Mouse (Mus musculus): ENCODE data around the gene Hes1. TPM values are rescaled to one million over a fixed set of nuclear protein-coding genes. Genes with fewer than 3 reads are reported as not detected.

Hes1 gene
- polyA plus RNA-seq, 1 experiment from 2014 or later: 74.1 TPM

- Histone ChIP-seq H3K4me1 (ENCODE audit: control insufficient read depth, insufficient read depth, low read length) (peaks cover 40% of the 10 kb centered on the region; the same call in 1 of the 2 replicates), H3K9me3 (ENCODE audit: control insufficient read depth, low read depth, low read length) (no peaks in the 10 kb centered on the region), H3K27me3 (ENCODE audit: control insufficient read depth, insufficient read depth, low read length) (no peaks in the 10 kb centered on the region), H3K4me2 (replicated peaks; ENCODE audit: low read depth, low read length) (peak overlapping the region; percentile 58), H3K27ac (ENCODE audit: low read length) (peak overlapping the region; percentile 97), H3K4me3 (ENCODE audit: low read depth, low read length) (peak overlapping the region; percentile 82), H3K9ac (replicated peaks; ENCODE audit: low read depth, low read length) (peak overlapping the region; percentile 89; the same call in 1 of the 2 replicates), H3K36me3 (ENCODE audit: control insufficient read depth, insufficient read depth, low read length) (no peaks in the 10 kb centered on the region)
- ATAC-seq (ENCODE audit: insufficient number of reproducible peaks, insufficient read depth, low FRiP score, low read depth): peak; percentile 54
- WGBS: under 1% methylated on average over 21 of the region's 21 CpGs
These were observed 893 bp downstream of the Hes1 start for GRCm38 (mm10) chr16:30065077-30065476.

- ATAC-seq (ENCODE audit: insufficient number of reproducible peaks, insufficient read depth, low FRiP score, low read depth): no peak
- Histone ChIP-seq H3K27me3 (ENCODE audit: control insufficient read depth, insufficient read depth, low read length) (no peaks in the 10 kb centered on the region), H3K27ac (ENCODE audit: low read length) (peak overlapping the region; percentile 97), H3K9me3 (ENCODE audit: control insufficient read depth, low read depth, low read length) (no peaks in the 10 kb centered on the region), H3K4me1 (ENCODE audit: control insufficient read depth, insufficient read depth, low read length) (peaks cover 38% of the 10 kb centered on the region), H3K36me3 (ENCODE audit: control insufficient read depth, insufficient read depth, low read length) (no peaks in the 10 kb centered on the region), H3K4me3 (ENCODE audit: low read depth, low read length) (peak overlapping the region; percentile 82), H3K9ac (replicated peaks; ENCODE audit: low read depth, low read length) (peak overlapping the region; percentile 89), H3K4me2 (replicated peaks; ENCODE audit: low read depth, low read length) (peak overlapping the region; percentile 58)
- under 1% methylated on average over 21 of the region's 21 CpGs for WGBS
These were observed 1.5 kb downstream of the Hes1 start for GRCm38 (mm10) chr16:30065537-30066183.

- peak overlapping the region; percentile 97 for H3K27ac ChIP-seq (ENCODE audit: low read length)
- peak overlapping the region; percentile 89 for H3K9ac ChIP-seq (replicated peaks; ENCODE audit: low read depth, low read length)
- H3K4me3 ChIP-seq (ENCODE audit: low read depth, low read length): peak overlapping the region; percentile 82
- H3K4me2 ChIP-seq (replicated peaks; ENCODE audit: low read depth, low read length): peak overlapping the region; percentile 58
- H3K27me3 ChIP-seq (ENCODE audit: control insufficient read depth, insufficient read depth, low read length): no peaks in the 10 kb centered on the region
- WGBS: under 1% methylated on average over 38 of the region's 38 CpGs
- H3K9me3 ChIP-seq (ENCODE audit: control insufficient read depth, low read depth, low read length): no peaks in the 10 kb centered on the region
- no peak for ATAC-seq (ENCODE audit: insufficient number of reproducible peaks, insufficient read depth, low FRiP score, low read depth)
- H3K36me3 ChIP-seq (ENCODE audit: control insufficient read depth, insufficient read depth, low read length): no peaks in the 10 kb centered on the region
- peaks cover 38% of the 10 kb centered on the region for H3K4me1 ChIP-seq (ENCODE audit: control insufficient read depth, insufficient read depth, low read length)
These were observed 2.1 kb downstream of the Hes1 start for GRCm38 (mm10) chr16:30066184-30066851.

DNA sequence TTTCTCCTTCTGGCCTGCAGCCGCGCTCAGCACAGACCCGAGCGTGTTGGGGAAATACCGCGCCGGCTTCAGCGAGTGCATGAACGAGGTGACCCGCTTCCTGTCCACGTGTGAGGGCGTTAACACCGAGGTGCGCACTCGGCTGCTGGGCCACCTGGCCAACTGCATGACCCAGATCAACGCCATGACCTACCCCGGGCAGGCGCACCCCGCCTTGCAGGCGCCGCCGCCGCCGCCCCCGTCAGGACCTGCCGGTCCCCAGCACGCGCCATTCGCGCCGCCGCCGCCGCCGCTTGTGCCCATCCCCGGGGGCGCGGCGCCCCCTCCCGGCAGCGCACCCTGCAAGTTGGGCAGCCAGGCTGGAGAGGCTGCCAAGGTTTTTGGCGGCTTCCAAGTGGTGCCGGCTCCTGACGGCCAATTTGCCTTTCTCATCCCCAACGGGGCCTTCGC, 2.7 kb downstream of the Hes1 start:
- peak overlapping the region; percentile 97 for H3K27ac ChIP-seq (ENCODE audit: low read length)
- under 1% methylated on average over 46 of the region's 46 CpGs for WGBS
- no peaks in the 10 kb centered on the region for H3K27me3 ChIP-seq (ENCODE audit: control insufficient read depth, insufficient read depth, low read length)
- peak overlapping the region; percentile 89 for H3K9ac ChIP-seq (replicated peaks; ENCODE audit: low read depth, low read length)
- H3K4me3 ChIP-seq (ENCODE audit: low read depth, low read length): peak overlapping the region; percentile 82
- H3K4me2 ChIP-seq (replicated peaks; ENCODE audit: low read depth, low read length): peak overlapping the region; percentile 58
- no peak for ATAC-seq (ENCODE audit: insufficient number of reproducible peaks, insufficient read depth, low FRiP score, low read depth)
- H3K9me3 ChIP-seq (ENCODE audit: control insufficient read depth, low read depth, low read length): no peaks in the 10 kb centered on the region
- H3K4me1 ChIP-seq (ENCODE audit: control insufficient read depth, insufficient read depth, low read length): peaks cover 36% of the 10 kb centered on the region
- H3K36me3 ChIP-seq (ENCODE audit: control insufficient read depth, insufficient read depth, low read length): no peaks in the 10 kb centered on the region

GRCm38 (mm10) chr16:30068041-30069020, 4.1 kb downstream of the Hes1 start:
- Histone ChIP-seq H3K36me3 (ENCODE audit: control insufficient read depth, insufficient read depth, low read length) (no peaks in the 10 kb centered on the region), H3K9me3 (ENCODE audit: control insufficient read depth, low read depth, low read length) (no peaks in the 10 kb centered on the region), H3K9ac (replicated peaks; ENCODE audit: low read depth, low read length) (peak overlapping the region; percentile 45), H3K27me3 (ENCODE audit: control insufficient read depth, insufficient read depth, low read length) (no peaks in the 10 kb centered on the region), H3K27ac (ENCODE audit: low read length) (peak overlapping the region; percentile 98), H3K4me1 (ENCODE audit: control insufficient read depth, insufficient read depth, low read length) (peaks cover 26% of the 10 kb centered on the region), H3K4me3 (ENCODE audit: low read depth, low read length) (peak overlapping the region; percentile 21), H3K4me2 (replicated peaks; ENCODE audit: low read depth, low read length) (peak overlapping the region; percentile 58)
- no peak for ATAC-seq (ENCODE audit: insufficient number of reproducible peaks, insufficient read depth, low FRiP score, low read depth)
- 2% methylated on average over 36 of the region's 36 CpGs for WGBS

- Histone ChIP-seq H3K9me3 (ENCODE audit: control insufficient read depth, low read depth, low read length) (no peaks in the 10 kb centered on the region), H3K9ac (replicated peaks; ENCODE audit: low read depth, low read length) (peak overlapping the region; percentile 67), H3K27ac (ENCODE audit: low read length) (peak overlapping the region; percentile 98), H3K36me3 (ENCODE audit: control insufficient read depth, insufficient read depth, low read length) (no peaks in the 10 kb centered on the region), H3K4me2 (replicated peaks; ENCODE audit: low read depth, low read length) (peak overlapping the region; percentile 58), H3K27me3 (ENCODE audit: control insufficient read depth, insufficient read depth, low read length) (no peaks in the 10 kb centered on the region), H3K4me1 (ENCODE audit: control insufficient read depth, insufficient read depth, low read length) (peaks cover 25% of the 10 kb centered on the region), H3K4me3 (ENCODE audit: low read depth, low read length) (peak overlapping the region; percentile 33)
- no peak for ATAC-seq (ENCODE audit: insufficient number of reproducible peaks, insufficient read depth, low FRiP score, low read depth)
- WGBS: 2% methylated on average over 4 of the region's 4 CpGs
These were observed 5.4 kb downstream of the Hes1 start for GRCm38 (mm10) chr16:30069580-30069949.

GRCm38 (mm10) chr16:30069950-30070770, 6.0 kb downstream of the Hes1 start:
- peak; percentile 85 for ATAC-seq (ENCODE audit: insufficient number of reproducible peaks, insufficient read depth, low FRiP score, low read depth)
- H3K9ac ChIP-seq (replicated peaks; ENCODE audit: low read depth, low read length): peak overlapping the region; percentile 67
- under 1% methylated on average over 65 of the region's 82 CpGs for WGBS
- H3K4me2 ChIP-seq (replicated peaks; ENCODE audit: low read depth, low read length): peak overlapping the region; percentile 58
- peaks cover 24% of the 10 kb centered on the region for H3K4me1 ChIP-seq (ENCODE audit: control insufficient read depth, insufficient read depth, low read length)
- peak overlapping the region; percentile 33 for H3K4me3 ChIP-seq (ENCODE audit: low read depth, low read length)
- no peaks in the 10 kb centered on the region for H3K9me3 ChIP-seq (ENCODE audit: control insufficient read depth, low read depth, low read length)
- H3K27me3 ChIP-seq (ENCODE audit: control insufficient read depth, insufficient read depth, low read length): no peaks in the 10 kb centered on the region
- H3K27ac ChIP-seq (ENCODE audit: low read length): peak overlapping the region; percentile 98
- H3K36me3 ChIP-seq (ENCODE audit: control insufficient read depth, insufficient read depth, low read length): no peaks in the 10 kb centered on the region
